Mouse (Mus musculus) limb, embryonic 15.5 days (tissue): ENCODE measurements around the gene Armh3. TPM values are rescaled to one million over a fixed set of nuclear protein-coding genes. Genes with fewer than 3 reads are reported as not detected.

Source experiments
- ATAC-seq: fragments of 200-750 bp; cut with Nextera tagmentation; 2 replicates; pipeline ENCODE4 v1.8.0; 2017; ENCODE audit warnings: low read depth, moderate TSS enrichment; ENCODE audit not compliant: insufficient number of reproducible peaks, low FRiP score, low TSS enrichment
- H3K27ac ChIP-seq: fragments of 300-500 bp; sonication (generic); 2 replicates; pipeline ENCODE4 v1.5.1; 2015; ENCODE audit warnings: moderate library complexity, mild to moderate bottlenecking, inconsistent platforms
- H3K27me3 ChIP-seq: fragments of 300-500 bp; sonication (generic); 2 replicates; pipeline ENCODE4 v1.6.1; 2015; ENCODE audit warnings: inconsistent platforms
- H3K36me3 ChIP-seq: fragments of 300-500 bp; sonication (generic); 2 replicates; pipeline ENCODE4 v1.6.1; 2015; ENCODE audit warnings: inconsistent platforms
- H3K4me1 ChIP-seq: fragments of 300-500 bp; sonication (generic); 2 replicates; pipeline ENCODE4 v1.6.1; 2015; ENCODE audit warnings: inconsistent platforms
- H3K4me2 ChIP-seq: fragments of 300-500 bp; sonication (generic); 2 replicates; pipeline ENCODE4 v1.6.1; 2015; ENCODE audit warnings: mild to moderate bottlenecking, inconsistent platforms
- H3K4me3 ChIP-seq: fragments of 300-500 bp; sonication (generic); 2 replicates; pipeline ENCODE4 v1.5.1; 2015; ENCODE audit warnings: mild to moderate bottlenecking, inconsistent platforms
- H3K9ac ChIP-seq: fragments of 300-500 bp; sonication (generic); 2 replicates; pipeline ENCODE4 v1.6.1; 2015; ENCODE audit warnings: inconsistent platforms
- H3K9me3 ChIP-seq: fragments of 300-500 bp; sonication (generic); 2 replicates; pipeline ENCODE4 v1.6.1; 2016; ENCODE audit warnings: inconsistent platforms
- WGBS: fragments of 180-500 bp; shearing (Covaris S2); methylation state at CpG from one replicate; pipeline ENCODE4 v1.1.7; 2015; 5-methylcytosine and 5-hydroxymethylcytosine counted together
- polyA plus RNA-seq: library from polyadenylated mRNA; unstranded; fragments of >200 nt; fragmentation: Nextera tagmentation; extraction: Ambion mirVana; gene quantifications from 2 replicates; pipeline ENCODE4 v1.2.1, GENCODE M21; 2015

Armh3 gene
- polyA plus RNA-seq, 1 experiment from 2014 or later = 16.3 TPM

DNA sequence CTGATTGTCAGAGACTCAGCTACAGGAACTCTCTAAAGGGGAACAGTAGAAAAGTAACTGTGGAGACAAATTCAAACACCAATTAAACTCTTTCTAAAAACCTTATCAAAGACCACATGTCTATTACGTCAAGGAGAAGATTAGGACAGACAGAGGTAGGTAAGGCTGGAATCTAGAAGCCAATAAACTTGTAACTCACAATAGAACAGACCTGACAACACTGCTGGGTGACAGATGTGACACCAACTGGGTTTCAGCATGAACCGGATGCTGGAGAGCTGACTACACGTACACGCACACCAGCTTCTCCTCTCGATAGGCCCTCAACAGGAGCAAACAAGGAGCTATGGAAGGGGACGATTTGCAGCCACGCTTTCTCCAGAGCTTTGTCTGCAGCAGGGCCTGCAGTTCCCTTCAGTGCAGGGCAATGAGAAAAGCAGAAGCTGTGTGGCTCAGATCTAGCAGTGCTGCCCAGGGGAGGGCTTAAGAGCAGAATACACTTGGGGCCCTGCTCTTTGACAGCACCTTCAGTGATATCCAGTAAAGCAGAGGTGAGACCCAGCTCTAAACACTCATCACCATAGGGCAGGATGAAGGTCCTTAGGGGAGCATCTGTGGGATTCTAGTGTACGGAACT lies 142.9 kb downstream of the Armh3 start:
- no peak overlapping the region for H3K4me2 ChIP-seq
- H3K27ac ChIP-seq = no peak overlapping the region
- 0 out of 2 replicates have a peak, but pooled peaks cover 3% of the 10 kb centered on the region for H3K4me1 ChIP-seq
- H3K27me3 ChIP-seq = no peaks in the 10 kb centered on the region
- WGBS = 56% methylated on average over 8 of the region's 8 CpGs
- H3K4me3 ChIP-seq = no peak overlapping the region
- H3K9ac ChIP-seq = no peak overlapping the region
- no peak for ATAC-seq
- no peaks in the 10 kb centered on the region for H3K9me3 ChIP-seq
- no peaks in the 10 kb centered on the region for H3K36me3 ChIP-seq

- H3K27me3 ChIP-seq = no peaks in the 10 kb centered on the region
- no peak overlapping the region for H3K27ac ChIP-seq
- WGBS = 70% methylated on average over 7 of the region's 7 CpGs
- no peaks in the 10 kb centered on the region for H3K36me3 ChIP-seq
- H3K4me1 ChIP-seq = 0 out of 2 replicates have a peak, but pooled peaks cover 3% of the 10 kb centered on the region
- no peak overlapping the region for H3K4me3 ChIP-seq
- no peak for ATAC-seq
- no peak overlapping the region for H3K4me2 ChIP-seq
- no peak overlapping the region for H3K9ac ChIP-seq
- H3K9me3 ChIP-seq = no peaks in the 10 kb centered on the region
These were observed 143.8 kb downstream of the Armh3 start for GRCm38 (mm10) chr19:45854521-45854920.

- H3K4me1 ChIP-seq = peaks cover 3% of the 10 kb centered on the region; the same call in 1 of the 2 replicates
- H3K9ac ChIP-seq = no peak overlapping the region
- no peaks in the 10 kb centered on the region for H3K9me3 ChIP-seq
- H3K27me3 ChIP-seq = no peaks in the 10 kb centered on the region
- no peak overlapping the region; the same call in 1 of the 2 replicates for H3K27ac ChIP-seq
- H3K4me2 ChIP-seq = no peak overlapping the region
- H3K36me3 ChIP-seq = 0 out of 2 replicates have a peak, but pooled peaks cover 2% of the 10 kb centered on the region
- 57% methylated on average over 4 of the region's 4 CpGs for WGBS
- no peak overlapping the region for H3K4me3 ChIP-seq
- no peak for ATAC-seq
These were observed 150.6 kb downstream of the Armh3 start for GRCm38 (mm10) chr19:45847733-45848093.

DNA sequence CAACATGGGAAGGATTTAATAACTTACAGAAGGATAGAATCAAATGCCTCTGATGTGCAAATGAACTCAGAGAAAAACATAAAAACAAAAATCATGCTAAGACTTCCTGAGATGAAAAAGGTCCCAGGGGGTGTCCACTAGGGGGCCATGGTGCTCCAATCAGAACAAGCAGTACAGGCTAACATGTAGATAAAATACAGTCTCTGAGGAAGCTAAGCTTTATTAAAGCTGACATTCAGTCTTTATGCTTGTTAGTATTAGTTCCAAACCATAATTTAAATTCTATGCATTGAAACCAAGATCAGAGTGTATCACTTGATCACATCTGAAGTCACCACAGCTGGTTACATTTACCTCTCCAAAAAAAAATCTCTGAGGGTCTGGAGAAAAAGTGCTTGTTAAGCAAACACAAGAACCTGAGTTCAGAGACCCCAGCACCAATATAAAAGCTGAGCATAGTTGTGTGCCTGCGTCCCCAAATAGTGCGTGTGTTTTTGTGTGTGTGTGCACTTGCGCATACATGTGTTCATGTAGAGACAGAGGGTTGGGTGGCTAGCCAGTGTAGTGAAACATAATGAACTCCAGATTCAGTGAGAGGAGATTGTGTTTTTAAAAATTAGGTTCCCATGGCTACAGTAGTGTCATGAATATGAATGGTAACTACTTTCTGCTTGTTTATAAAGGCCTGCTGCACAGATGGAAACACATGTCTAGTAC lies 151.1 kb downstream of the Armh3 start:
- H3K9me3 ChIP-seq = no peaks in the 10 kb centered on the region
- no peaks in the 10 kb centered on the region for H3K27me3 ChIP-seq
- no peak overlapping the region for H3K4me2 ChIP-seq
- no peak overlapping the region; the same call in 1 of the 2 replicates for H3K27ac ChIP-seq
- no peak overlapping the region for H3K9ac ChIP-seq
- H3K4me3 ChIP-seq = no peak overlapping the region
- H3K36me3 ChIP-seq = 0 out of 2 replicates have a peak, but pooled peaks cover 2% of the 10 kb centered on the region
- peaks cover 3% of the 10 kb centered on the region; the same call in 1 of the 2 replicates for H3K4me1 ChIP-seq
- WGBS = 69% methylated on average over 3 of the region's 3 CpGs
- no peak for ATAC-seq

DNA sequence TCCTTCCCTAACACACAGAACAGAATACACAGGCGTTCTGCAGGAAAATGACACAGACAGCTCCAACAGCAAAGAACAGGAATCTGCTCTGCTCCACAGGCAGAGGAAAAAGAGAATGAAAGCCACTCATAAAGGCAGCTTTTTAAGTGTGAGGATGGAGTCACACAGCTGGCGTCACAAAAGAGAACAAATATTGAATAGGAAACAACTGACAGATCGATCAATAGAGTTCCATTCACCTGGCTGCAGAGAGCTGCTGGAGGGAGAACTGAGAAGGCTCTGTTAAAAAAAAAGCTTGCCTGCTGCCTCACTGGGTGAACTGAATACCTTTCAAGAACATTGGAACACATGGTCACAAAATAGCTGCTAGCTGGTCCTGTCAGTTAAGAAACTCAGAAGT lies 154.1 kb downstream of the Armh3 start:
- H3K4me2 ChIP-seq = no peak overlapping the region
- H3K27me3 ChIP-seq = no peaks in the 10 kb centered on the region
- WGBS = 79% methylated on average over 3 of the region's 3 CpGs
- no peak for ATAC-seq
- no peak overlapping the region for H3K27ac ChIP-seq
- peaks cover 3% of the 10 kb centered on the region; the same call in 1 of the 2 replicates for H3K4me1 ChIP-seq
- H3K9ac ChIP-seq = no peak overlapping the region
- H3K9me3 ChIP-seq = no peaks in the 10 kb centered on the region
- H3K36me3 ChIP-seq = 0 out of 2 replicates have a peak, but pooled peaks cover 7% of the 10 kb centered on the region
- H3K4me3 ChIP-seq = no peak overlapping the region

DNA sequence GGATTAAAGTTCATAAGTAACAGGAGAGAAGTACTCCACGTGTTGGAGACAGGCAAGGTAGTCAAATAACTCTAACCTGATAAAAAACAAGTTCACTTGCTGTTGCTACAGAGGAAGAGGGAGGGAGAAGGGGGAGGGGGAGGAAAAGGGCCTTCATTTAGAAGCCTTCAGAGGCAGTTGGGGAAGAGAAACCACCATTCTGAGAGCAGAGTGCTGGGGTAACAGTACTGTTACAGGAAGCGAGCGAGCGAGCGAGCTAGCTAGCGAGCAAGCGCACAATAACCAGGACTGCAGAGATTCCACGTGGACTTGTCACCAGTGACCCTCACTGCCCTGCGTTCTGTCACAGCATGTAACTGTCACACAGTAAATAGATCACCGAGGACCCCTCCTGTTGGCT lies 154.9 kb downstream of the Armh3 start:
- Histone ChIP-seq H3K27me3 (no peaks in the 10 kb centered on the region), H3K4me1 (peaks cover 3% of the 10 kb centered on the region; the same call in 1 of the 2 replicates), H3K4me2 (no peak overlapping the region), H3K9ac (no peak overlapping the region), H3K9me3 (no peaks in the 10 kb centered on the region), H3K36me3 (0 out of 2 replicates have a peak, but pooled peaks cover 7% of the 10 kb centered on the region), H3K27ac (no peak overlapping the region), H3K4me3 (no peak overlapping the region)
- ATAC-seq = no peak
- WGBS = 48% methylated on average over 10 of the region's 10 CpGs

DNA sequence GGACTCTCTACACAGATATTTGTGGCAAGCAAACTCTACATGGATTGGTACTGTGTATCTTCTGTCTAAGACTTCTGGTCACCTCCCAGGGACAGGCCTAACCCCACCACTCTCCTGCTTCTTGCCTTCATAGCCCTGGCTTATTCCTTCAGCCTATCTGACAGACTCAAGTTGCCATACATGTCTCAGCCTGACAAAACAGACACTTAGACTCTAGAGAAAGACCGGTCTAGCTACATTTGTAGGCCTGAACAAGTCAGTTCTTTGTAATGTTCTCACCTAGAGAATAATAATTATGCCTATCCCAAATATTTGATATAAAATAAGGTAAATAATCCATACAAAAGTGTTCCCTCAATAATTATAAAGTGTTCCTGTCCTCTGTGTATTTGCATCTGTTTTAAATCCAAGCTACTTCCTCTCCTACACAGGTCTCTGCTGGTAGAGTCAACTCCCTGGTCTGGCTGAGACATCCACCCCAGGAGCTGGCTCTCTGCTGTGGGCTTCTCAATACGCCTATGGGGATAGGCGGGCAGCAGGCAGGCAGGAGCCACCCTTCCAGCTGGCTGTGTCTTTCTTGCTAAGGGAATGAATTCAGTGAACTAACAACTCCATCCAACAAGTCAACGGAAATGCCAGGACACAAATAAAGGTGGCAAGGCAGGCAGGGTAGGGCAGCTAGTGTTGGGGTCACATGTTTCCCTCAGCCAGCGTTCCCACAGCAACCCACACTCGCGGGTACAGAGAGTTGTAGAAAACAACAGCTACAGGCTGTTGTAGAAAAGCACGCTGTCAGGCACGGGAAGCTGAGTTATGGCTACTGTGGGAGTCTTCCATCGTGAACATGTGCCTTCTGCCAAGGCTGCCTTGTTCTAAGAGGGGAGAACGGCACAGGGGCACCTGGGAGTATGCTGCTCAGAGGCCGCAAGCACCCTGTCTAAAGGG lies 161.0 kb downstream of the Armh3 start:
- Histone ChIP-seq H3K27me3 (no peaks in the 10 kb centered on the region), H3K27ac (peak overlapping the region; percentile 74), H3K9me3 (no peaks in the 10 kb centered on the region), H3K4me2 (no peak overlapping the region), H3K4me3 (no peak overlapping the region), H3K4me1 (peaks cover 2% of the 10 kb centered on the region; the same call in 1 of the 2 replicates), H3K9ac (no peak overlapping the region), H3K36me3 (0 out of 2 replicates have a peak, but pooled peaks cover 5% of the 10 kb centered on the region)
- ATAC-seq = no peak
- WGBS = 78% methylated on average over 12 of the region's 12 CpGs

- no peaks in the 10 kb centered on the region for H3K9me3 ChIP-seq
- no peak overlapping the region for H3K4me3 ChIP-seq
- H3K9ac ChIP-seq = no peak overlapping the region
- no peak for ATAC-seq
- no peaks in the 10 kb centered on the region for H3K36me3 ChIP-seq
- 85% methylated on average over 10 of the region's 10 CpGs for WGBS
- H3K4me1 ChIP-seq = peaks cover 2% of the 10 kb centered on the region; the same call in 1 of the 2 replicates
- H3K27ac ChIP-seq = no peak overlapping the region; the same call in 1 of the 2 replicates
- no peak overlapping the region for H3K4me2 ChIP-seq
- H3K27me3 ChIP-seq = no peaks in the 10 kb centered on the region
These were observed 162.8 kb downstream of the Armh3 start for GRCm38 (mm10) chr19:45835490-45835889.

- no peak for ATAC-seq
- WGBS = 81% methylated on average over 10 of the region's 10 CpGs
These were observed 164.6 kb downstream of the Armh3 start for GRCm38 (mm10) chr19:45833665-45834064.

DNA sequence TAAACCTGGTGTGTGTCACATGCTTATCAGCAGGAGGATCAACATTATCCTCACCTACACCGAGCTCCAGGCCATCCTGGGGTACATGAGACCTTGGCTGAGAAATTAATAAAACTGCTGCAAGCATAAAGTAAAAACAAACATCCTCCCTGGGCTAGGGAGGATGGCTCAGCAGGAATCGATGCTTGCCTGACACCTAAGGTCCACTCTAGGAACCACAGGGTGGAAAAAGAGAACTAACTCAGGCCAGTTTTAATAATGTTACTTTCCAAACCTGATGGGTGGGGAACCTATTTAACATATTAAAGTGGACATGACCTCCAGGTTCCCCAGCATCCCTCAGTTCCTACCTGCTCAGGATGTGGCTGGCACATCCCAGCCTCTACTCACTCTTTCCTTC lies 167.6 kb downstream of the Armh3 start:
- Histone ChIP-seq H3K4me1 (no peaks in the 10 kb centered on the region; the same call in 1 of the 2 replicates), H3K36me3 (no peaks in the 10 kb centered on the region), H3K27ac (no peak overlapping the region), H3K4me2 (no peak overlapping the region), H3K4me3 (no peak overlapping the region), H3K27me3 (no peaks in the 10 kb centered on the region), H3K9ac (no peak overlapping the region), H3K9me3 (no peaks in the 10 kb centered on the region)
- ATAC-seq = no peak
- 51% methylated on average over 2 of the region's 2 CpGs for WGBS

More at GRCm38 (mm10) chr19:45833665-45834064, 164.6 kb downstream of the Armh3 start:
- Histone ChIP-seq H3K4me2 (no peak overlapping the region), H3K36me3 (no peaks in the 10 kb centered on the region), H3K27ac (no peak overlapping the region), H3K27me3 (no peaks in the 10 kb centered on the region), H3K4me3 (no peak overlapping the region), H3K9ac (no peak overlapping the region), H3K4me1 (peaks cover 2% of the 10 kb centered on the region; the same call in 1 of the 2 replicates), H3K9me3 (no peaks in the 10 kb centered on the region)

GRCm38 (mm10) chr19:45827736-45828135 lies 170.6 kb downstream of the Armh3 start:
- Histone ChIP-seq H3K27ac (no peak overlapping the region), H3K27me3 (no peaks in the 10 kb centered on the region), H3K4me3 (no peak overlapping the region), H3K9ac (no peak overlapping the region), H3K36me3 (no peaks in the 10 kb centered on the region), H3K9me3 (no peaks in the 10 kb centered on the region), H3K4me2 (no peak overlapping the region), H3K4me1 (no peaks in the 10 kb centered on the region; the same call in 1 of the 2 replicates)
- no peak for ATAC-seq
- WGBS = 94% methylated on average over 3 of the region's 3 CpGs
